Mouse (Mus musculus) testis, postnatal 10 days (tissue): Measurements from ENCODE around the gene Tead2.

ENCODE experiments used
- DNase-seq: peaks from one replicate; pipeline ENCODE4 v3.0.0; 2021; ENCODE audit warnings: low spot score

Tead2 gene

GRCm38 (mm10) chr7:45257063-45257840 lies 41.7 kb downstream of the Tead2 start:
- DNase-seq: peak; percentile 33

- DNase-seq: peak; percentile 33
These were observed 43.7 kb downstream of the Tead2 start for GRCm38 (mm10) chr7:45259281-45259680.

- peak; percentile 30 for DNase-seq
These were observed 46.7 kb downstream of the Tead2 start for GRCm38 (mm10) chr7:45262266-45262665.

GRCm38 (mm10) chr7:45263006-45263607 lies 47.6 kb downstream of the Tead2 start:
- peak; percentile 22 for DNase-seq

GRCm38 (mm10) chr7:45264348-45264747 lies 48.8 kb downstream of the Tead2 start:
- no peak for DNase-seq

- DNase-seq: no peak
These were observed 50.0 kb downstream of the Tead2 start for GRCm38 (mm10) chr7:45265518-45265917.

GRCm38 (mm10) chr7:45272786-45273412 lies 57.3 kb downstream of the Tead2 start:
- no peak for DNase-seq

GRCm38 (mm10) chr7:45273672-45274071 lies 58.1 kb downstream of the Tead2 start:
- DNase-seq: no peak

GRCm38 (mm10) chr7:45277136-45277760 lies 61.7 kb downstream of the Tead2 start, which contains the start of gene Slc6a21:
TSS of gene Slc6a21 (plus strand) at chr7:45277513.
- DNase-seq: peak; percentile 88
